Mouse (Mus musculus) MEL (cell line): ENCODE measurements around the gene Cfap299. TPM values are rescaled to one million over a fixed set of nuclear protein-coding genes. Genes with fewer than 3 reads are reported as not detected.

Experiments
- DNase-seq: peaks from one replicate; pipeline ENCODE4 v3.0.0; 2011; ENCODE audit warnings: low read depth, low spot score
- H3K27ac ChIP-seq: 2 replicates; pipeline ENCODE4 v1.5.1; 2012; ENCODE audit warnings: low read depth, mild to moderate bottlenecking, control low read depth, low read length, moderate library complexity; ENCODE audit not compliant: control insufficient read depth
- H3K27me3 ChIP-seq, 2 experiments: fragments of 150-350 bp in 1 of 2; sonication (generic) in 1 of 2; 2 replicates each; pipeline ENCODE4 v1.6.1; 2012; ENCODE audit warnings: low read length in 2 of 2, mild to moderate bottlenecking in 2 of 2, improper control_type of control experiment in 1 of 2, moderate library complexity in 1 of 2; ENCODE audit not compliant: insufficient read depth in 2 of 2, control insufficient read depth in 1 of 2
- H3K36me3 ChIP-seq, 2 experiments: 2 replicates each; pipeline ENCODE4 v1.6.1; 2012 to 2014; ENCODE audit warnings: low read length in 2 of 2, improper control_type of control experiment in 1 of 2, inconsistent platforms in 1 of 2, mild to moderate bottlenecking in 1 of 2; ENCODE audit not compliant: insufficient read depth in 2 of 2, control insufficient read depth in 1 of 2
- H3K4me1 ChIP-seq, 2 experiments: fragments of 150-350 bp in 1 of 2; sonication (generic) in 1 of 2; 2 replicates each; pipeline ENCODE4 v1.6.1; 2012; ENCODE audit warnings: low read length in 2 of 2, improper control_type of control experiment in 1 of 2, mild to moderate bottlenecking in 1 of 2; ENCODE audit not compliant: insufficient read depth in 2 of 2, control insufficient read depth in 1 of 2
- H3K4me3 ChIP-seq, 2 experiments: fragments of 150-350 bp in 1 of 2; sonication (generic) in 1 of 2; 2 replicates each; pipeline ENCODE4 v1.5.1; 2012; ENCODE audit warnings: low read depth in 2 of 2, low read length in 2 of 2, mild to moderate bottlenecking in 2 of 2, moderate library complexity in 2 of 2, control low read depth in 1 of 2, improper control_type of control experiment in 1 of 2; ENCODE audit not compliant: control insufficient read depth in 1 of 2, insufficient read depth in 1 of 2
- H3K79me2 ChIP-seq: 2 replicates; pipeline ENCODE4 v1.6.1; 2012; ENCODE audit warnings: mild to moderate bottlenecking, low read length, moderate library complexity; ENCODE audit not compliant: control insufficient read depth, poor library complexity, insufficient read depth
- H3K9ac ChIP-seq: 2 replicates; pipeline ENCODE4 v1.6.1; 2012; ENCODE audit warnings: low read depth, mild to moderate bottlenecking, control low read depth, low read length, moderate library complexity; ENCODE audit not compliant: control insufficient read depth, poor library complexity, severe bottlenecking
- H3K9me3 ChIP-seq: fragments of 150-350 bp; sonication (generic); replicated peaks from 2 replicates; pipeline ENCODE4 v1.6.1; 2012; ENCODE audit warnings: mild to moderate bottlenecking, low read length, improper control_type of control experiment, moderate library complexity; ENCODE audit not compliant: insufficient read depth
- CHD1 ChIP-seq: IDR thresholded peaks from 2 replicates; pipeline ENCODE4 v1.6.1; 2012; ENCODE audit warnings: low read depth, mild to moderate bottlenecking, inconsistent platforms, low read length, improper control_type of control experiment
- CHD2 ChIP-seq: IDR thresholded peaks from 2 replicates; pipeline ENCODE4 v1.6.1; 2011; ENCODE audit warnings: low read length, improper control_type of control experiment
- ELF1 ChIP-seq: IDR thresholded peaks from 2 replicates; pipeline ENCODE4 v1.6.1; 2014; ENCODE audit warnings: low read depth, mild to moderate bottlenecking, inconsistent platforms, low read length, improper control_type of control experiment, moderate library complexity
- EP300 ChIP-seq, 2 experiments: IDR thresholded peaks; 2 replicates each; pipeline ENCODE4 v1.6.1; 2011; ENCODE audit warnings: improper control_type of control experiment in 2 of 2, low read length in 2 of 2, low read depth in 1 of 2, mild to moderate bottlenecking in 1 of 2
- JUND ChIP-seq: IDR thresholded peaks from 2 replicates; pipeline ENCODE4 v1.6.1; 2011; ENCODE audit warnings: low read depth, mild to moderate bottlenecking, improper control_type of control experiment, low read length
- KAT2A ChIP-seq: conservative IDR thresholded peaks from 2 replicates; pipeline ENCODE4 v1.6.1; 2012; ENCODE audit warnings: low read depth, low read length, improper control_type of control experiment, inconsistent platforms
- MAFK ChIP-seq: IDR thresholded peaks from 2 replicates; pipeline ENCODE4 v1.6.1; 2011; ENCODE audit warnings: low read depth, mild to moderate bottlenecking, low read length, improper control_type of control experiment, borderline replicate concordance
- MAX ChIP-seq: IDR thresholded peaks from 2 replicates; pipeline ENCODE4 v1.6.1; 2011; ENCODE audit warnings: low read length, improper control_type of control experiment
- MAZ ChIP-seq: IDR thresholded peaks from 2 replicates; pipeline ENCODE4 v1.6.1; 2012; ENCODE audit warnings: low read depth, mild to moderate bottlenecking, inconsistent platforms, low read length, improper control_type of control experiment
- MEF2A ChIP-seq: IDR thresholded peaks from 2 replicates; pipeline ENCODE4 v1.6.1; 2014; ENCODE audit warnings: low read depth, mild to moderate bottlenecking, inconsistent platforms, low read length, improper control_type of control experiment; ENCODE audit not compliant: poor library complexity, insufficient replicate concordance, severe bottlenecking; ENCODE audit errors: extremely low read depth
- MXI1 ChIP-seq: IDR thresholded peaks from 2 replicates; pipeline ENCODE4 v1.6.1; 2011; ENCODE audit warnings: mild to moderate bottlenecking, low read depth, low read length, improper control_type of control experiment
- MYB ChIP-seq: IDR thresholded peaks from 2 replicates; pipeline ENCODE4 v1.6.1; 2011; ENCODE audit warnings: mild to moderate bottlenecking, low read depth, low read length, improper control_type of control experiment
- NELFE ChIP-seq: IDR thresholded peaks from 2 replicates; pipeline ENCODE4 v1.6.1; 2011; ENCODE audit warnings: low read depth, low read length, improper control_type of control experiment
- NRF1 ChIP-seq: IDR thresholded peaks from 2 replicates; pipeline ENCODE4 v1.6.1; 2014; ENCODE audit warnings: low read depth, mild to moderate bottlenecking, inconsistent platforms, low read length, improper control_type of control experiment, moderate library complexity; ENCODE audit not compliant: poor library complexity, insufficient read depth, severe bottlenecking
- POLR2A ChIP-seq, 2 experiments: IDR thresholded peaks; 2 replicates each; pipeline ENCODE4 v1.6.1; 2011 to 2012; ENCODE audit warnings: low read length in 2 of 2, mild to moderate bottlenecking in 2 of 2, control low read depth in 1 of 2, improper control_type of control experiment in 1 of 2, low read depth in 1 of 2, moderate library complexity in 1 of 2; ENCODE audit not compliant: control insufficient read depth in 1 of 2, insufficient read depth in 1 of 2, poor library complexity in 1 of 2
- POLR2AphosphoS2 ChIP-seq: IDR thresholded peaks from 2 replicates; pipeline ENCODE4 v1.6.1; 2011; ENCODE audit warnings: low read length, improper control_type of control experiment
- POLR2AphosphoS5 ChIP-seq: IDR thresholded peaks from 2 replicates; pipeline ENCODE4 v1.6.1; 2012; ENCODE audit warnings: low read depth, borderline replicate concordance, mild to moderate bottlenecking, inconsistent platforms, low read length, moderate library complexity, mixed read lengths
- RAD21 ChIP-seq: IDR thresholded peaks from 2 replicates; pipeline ENCODE4 v1.6.1; 2011; ENCODE audit warnings: mild to moderate bottlenecking, low read depth, low read length, improper control_type of control experiment
- SIN3A ChIP-seq: IDR thresholded peaks from 2 replicates; pipeline ENCODE4 v1.6.1; 2012; ENCODE audit warnings: low read length, improper control_type of control experiment, inconsistent platforms
- TAL1 ChIP-seq: IDR thresholded peaks from 2 replicates; pipeline ENCODE4 v1.6.1; 2012; ENCODE audit warnings: mild to moderate bottlenecking, inconsistent platforms, low read length, moderate library complexity, mixed read lengths
- UBTF ChIP-seq: IDR thresholded peaks from 2 replicates; pipeline ENCODE4 v1.6.1; 2012; ENCODE audit warnings: low read depth, mild to moderate bottlenecking, inconsistent platforms, low read length, improper control_type of control experiment, moderate library complexity, borderline replicate concordance; ENCODE audit not compliant: insufficient read depth
- USF1 ChIP-seq: IDR thresholded peaks from 2 replicates; pipeline ENCODE4 v1.6.1; 2014; ENCODE audit warnings: low read depth, mild to moderate bottlenecking, inconsistent platforms, low read length, improper control_type of control experiment, moderate library complexity
- USF2 ChIP-seq, 2 experiments: IDR thresholded peaks; 2 replicates each; pipeline ENCODE4 v1.6.1; 2011 to 2012; ENCODE audit warnings: improper control_type of control experiment in 2 of 2, low read length in 2 of 2, borderline replicate concordance in 1 of 2, inconsistent platforms in 1 of 2, low read depth in 1 of 2, mild to moderate bottlenecking in 1 of 2; ENCODE audit not compliant: insufficient read depth in 1 of 2
- ZC3H11A ChIP-seq: IDR thresholded peaks from 2 replicates; pipeline ENCODE4 v1.6.1; 2012; ENCODE audit warnings: low read depth, mild to moderate bottlenecking, inconsistent platforms, low read length, improper control_type of control experiment
- ZKSCAN1 ChIP-seq: IDR thresholded peaks from 2 replicates; pipeline ENCODE4 v1.6.1; 2012; ENCODE audit warnings: low read depth, mild to moderate bottlenecking, inconsistent platforms, low read length, improper control_type of control experiment, moderate library complexity
- ZNF384 ChIP-seq: IDR thresholded peaks from 2 replicates; pipeline ENCODE4 v1.6.1; 2012; ENCODE audit warnings: low read depth, mild to moderate bottlenecking, inconsistent platforms, low read length, improper control_type of control experiment
- polyA plus RNA-seq, 2 experiments: library from polyadenylated mRNA; stranded (reverse) in 1 of 2; unstranded in 1 of 2; fragments of >175 nt in 1 of 2; fragments of >200 nt in 1 of 2; gene quantifications; 2 replicates each; pipeline versions ENCODE4 v1.2.1 to v1.2.4; 2012; ENCODE audit warnings: low replicate concordance in 2 of 2, low read depth in 1 of 2; ENCODE audit not compliant: insufficient read length in 2 of 2, insufficient read depth in 1 of 2, missing spikeins in 1 of 2
- total RNA-seq: library from RNA; depleted of rRNA; stranded (reverse); fragments of 300-350 nt; gene quantifications from 2 replicates; pipeline ENCODE4 v1.2.3, GENCODE M21; 2012

Gene Cfap299
- total and polyA plus RNA-seq, 3 experiments = not detected

DNA sequence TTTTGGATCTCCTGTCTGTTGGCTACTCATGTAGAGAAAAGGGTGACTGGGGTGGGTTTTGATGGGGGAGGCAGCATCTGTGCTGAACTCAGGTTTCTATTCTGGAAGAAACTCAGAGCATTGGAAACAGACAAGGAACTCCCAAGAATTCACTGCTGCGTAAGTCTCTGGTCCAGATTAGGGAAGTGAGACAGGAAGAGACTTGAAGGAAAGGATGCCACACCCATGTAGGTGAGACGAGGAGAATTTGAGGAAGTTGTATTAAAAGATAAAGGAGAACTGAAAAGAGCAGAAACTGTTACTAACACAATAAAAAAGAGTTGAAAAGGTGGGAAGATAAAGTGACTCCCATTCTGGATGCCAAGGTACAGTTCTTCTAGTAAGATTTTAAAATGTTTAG lies 249.3 kb downstream of the Cfap299 start:
- TF ChIP-seq MYB = no peak
- no peak for TF ChIP-seq UBTF
- TF ChIP-seq ZKSCAN1 = no peak
- TF ChIP-seq EP300 (IDR thresholded peaks at IDR 0.05; ENCODE audit: low read depth in 1 of 2, low read length in 2 of 2) = 0 out of 4 replicates have a peak, but pooled peaks of 1 of the 2 experiments have one; percentile 29

GRCm38 (mm10) chr5:98580811-98581210 lies 251.7 kb downstream of the Cfap299 start:
- H3K79me2 ChIP-seq = no peaks in the 10 kb centered on the region
- no peaks in the 10 kb centered on the region for H3K36me3 ChIP-seq
- no peak overlapping the region for H3K9ac ChIP-seq
- no peaks in the 10 kb centered on the region for H3K4me1 ChIP-seq
- no peaks in the 10 kb centered on the region for H3K9me3 ChIP-seq
- no peak for DNase-seq
- TF ChIP-seq SIN3A (no peak), MAZ (no peak), ELF1 (no peak), CHD1 (no peak), NELFE (no peak), TAL1 (no peak), MXI1 (no peak)
- TF ChIP-seq, all 39 proteins: peak for 0
- H3K27me3 ChIP-seq = no peaks in the 10 kb centered on the region
- H3K27ac ChIP-seq = no peak overlapping the region
- no peak overlapping the region for H3K4me3 ChIP-seq

More for the DNA sequence above, 249.3 kb downstream of the Cfap299 start:
- H3K27me3 ChIP-seq = no peaks in the 10 kb centered on the region
- no peaks in the 10 kb centered on the region for H3K79me2 ChIP-seq
- H3K9me3 ChIP-seq = no peaks in the 10 kb centered on the region
- H3K36me3 ChIP-seq = no peaks in the 10 kb centered on the region
- H3K27ac ChIP-seq = no peak overlapping the region
- peak; percentile 20 for DNase-seq
- H3K4me1 ChIP-seq = no peaks in the 10 kb centered on the region
- no peak overlapping the region for H3K9ac ChIP-seq
- no peak overlapping the region for H3K4me3 ChIP-seq

DNA sequence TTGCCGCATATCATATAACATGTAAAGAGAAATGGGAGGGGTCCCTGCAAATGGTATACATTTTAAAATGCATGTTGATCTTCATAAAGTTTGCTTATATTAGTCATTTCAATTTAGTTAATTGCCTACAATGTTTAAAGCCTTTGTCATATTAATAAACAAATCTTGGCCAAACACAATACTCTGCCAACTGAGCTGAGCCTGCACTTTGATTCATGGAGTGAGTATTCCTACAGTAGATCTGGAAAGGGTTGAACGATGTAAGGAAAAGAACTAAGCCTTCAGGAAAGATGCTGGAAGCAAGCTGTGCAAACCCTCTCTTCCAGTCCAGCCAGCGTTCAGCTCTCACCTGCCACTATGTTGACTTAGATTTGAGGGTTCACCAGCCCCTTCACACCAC lies 252.9 kb downstream of the Cfap299 start:
- no peak overlapping the region for H3K27ac ChIP-seq
- no peak overlapping the region for H3K9ac ChIP-seq
- no peaks in the 10 kb centered on the region for H3K4me1 ChIP-seq
- H3K27me3 ChIP-seq = no peaks in the 10 kb centered on the region
- no peak overlapping the region for H3K4me3 ChIP-seq
- H3K9me3 ChIP-seq = no peaks in the 10 kb centered on the region
- no peaks in the 10 kb centered on the region for H3K79me2 ChIP-seq
- no peak for DNase-seq
- no peaks in the 10 kb centered on the region for H3K36me3 ChIP-seq
- TF ChIP-seq MAFK (no peak), TAL1 (no peak), CHD2 (no peak), USF2 (IDR thresholded peaks at IDR 0.05; ENCODE audit: borderline replicate concordance in 1 of 2, insufficient read depth in 1 of 2, low read depth in 1 of 2, low read length in 2 of 2) (no peak), JUND (no peak), MAX (no peak), NELFE (no peak), POLR2AphosphoS2 (no peak), ZC3H11A (no peak), ZNF384 (no peak), POLR2AphosphoS5 (no peak), MEF2A (no peak), NRF1 (no peak), ELF1 (no peak), USF1 (no peak), KAT2A (no peak), RAD21 (no peak), POLR2A (IDR thresholded peaks at IDR 0.05; ENCODE audit: control insufficient read depth in 1 of 2, insufficient read depth in 1 of 2, low read depth in 1 of 2, low read length in 2 of 2, poor library complexity in 1 of 2) (no peak)
